ENCODE assay signal across 29 mouse cellular contexts in genomic region chr1:176036028-176036427, GRCm38 (mm10). TPM values are rescaled to one million over a fixed set of nuclear protein-coding genes. Genes with fewer than 3 reads are reported as not detected.
"Had no signal": no experiment of that assay in that cellular context is flagged by ENCODE, and none has a peak within 500 bp of the region (broad histone marks: within the 10 kb centered on the region; RNA-seq: fewer than 3 reads in every experiment).

No protein-coding gene starts in this region.

- H3K9ac ChIP-seq: heart, embryonic 12.5 days; hindbrain, embryonic 12.5 days; hindbrain, embryonic 14.5 days; intestine, embryonic 15.5 days; kidney, embryonic 15.5 days; limb, embryonic 13.5 days; limb, embryonic 15.5 days; liver, embryonic 12.5 days; liver, embryonic 14.5 days had no signal

- H3K4me1 ChIP-seq: heart, embryonic 12.5 days; hindbrain, embryonic 10.5 days; hindbrain, embryonic 12.5 days; intestine, embryonic 15.5 days; kidney, embryonic 15.5 days; limb, embryonic 13.5 days; limb, embryonic 15.5 days; liver, embryonic 12.5 days had no signal

- H3K4me2 ChIP-seq: heart, embryonic 12.5 days; hindbrain, embryonic 12.5 days; hindbrain, embryonic 14.5 days; intestine, embryonic 15.5 days; kidney, embryonic 15.5 days; limb, embryonic 13.5 days; limb, embryonic 15.5 days; liver, embryonic 12.5 days had no signal

- H3K27ac ChIP-seq: gastrocnemius, adult 2 months; heart, embryonic 10.5 days; hindbrain, embryonic 10.5 days; hindbrain, embryonic 12.5 days; hindbrain, embryonic 14.5 days; intestine, embryonic 15.5 days; kidney, embryonic 15.5 days; kidney, postnatal 0 days; limb, embryonic 13.5 days; limb, embryonic 15.5 days; liver, embryonic 12.5 days; liver, embryonic 14.5 days had no signal

- DNase-seq: gastrocnemius, adult 2 months; gastrocnemius, postnatal 10 days; gastrocnemius, postnatal 25 days; heart, adult 18-20 months; heart, postnatal 10 days; heart, postnatal 4 days; kidney, adult 11 months; kidney, adult 2 months; kidney, adult 9 months; kidney, postnatal 14 days; kidney, postnatal 36 days; layer of hippocampus, adult 9-11 months; layer of hippocampus, postnatal 36 days; left cerebral cortex, postnatal 4 days had no signal

- H3K9me3 ChIP-seq: heart, embryonic 10.5 days; hindbrain, embryonic 10.5 days; hindbrain, embryonic 12.5 days; intestine, embryonic 15.5 days; kidney, embryonic 15.5 days; limb, embryonic 15.5 days; liver, embryonic 12.5 days had no signal

- H3K27me3 ChIP-seq: hindbrain, embryonic 12.5 days; intestine, embryonic 15.5 days; kidney, embryonic 15.5 days; limb, embryonic 13.5 days; limb, embryonic 15.5 days; liver, embryonic 12.5 days had no signal

- H3K36me3 ChIP-seq: heart, embryonic 10.5 days; heart, embryonic 12.5 days; hindbrain, embryonic 10.5 days; hindbrain, embryonic 12.5 days; intestine, embryonic 15.5 days; kidney, embryonic 15.5 days; limb, embryonic 13.5 days; limb, embryonic 15.5 days; liver, embryonic 12.5 days had no signal

- H3K4me3 ChIP-seq: gastrocnemius, adult 2 months; heart, embryonic 10.5 days; heart, embryonic 12.5 days; hindbrain, embryonic 10.5 days; hindbrain, embryonic 12.5 days; intestine, embryonic 15.5 days; kidney, embryonic 15.5 days; limb, embryonic 13.5 days; limb, embryonic 15.5 days; liver, embryonic 12.5 days had no signal

- ATAC-seq: hindbrain, embryonic 16.5 days; inflammation-experienced regulatory T-cells, adult 6 months; intestine, embryonic 15.5 days; liver, embryonic 12.5 days had no signal

RNA-seq across cellular contexts. Expression of gene Rbm8a2, which starts 57.1 kb away (rescaled TPM):
- polyA plus RNA-seq: kidney, adult 2 months; liver, adult 2 months had no signal
